Mouse (Mus musculus) ES-E14 (cell line): ENCODE measurements around the gene Nob1. TPM values are rescaled to one million over a fixed set of nuclear protein-coding genes. Genes with fewer than 3 reads are reported as not detected.

Source experiments
- DNase-seq: peaks from one replicate; pipeline ENCODE4 v3.0.0-alpha.2; 2013; ENCODE audit warnings: low read depth, low spot score
- H3K27ac ChIP-seq: 2 replicates; pipeline ENCODE4 v1.5.1; 2012; ENCODE audit warnings: low read depth, mild to moderate bottlenecking, low read length, moderate library complexity, mixed read lengths; ENCODE audit not compliant: poor library complexity, insufficient read depth, severe bottlenecking
- H3K36me3 ChIP-seq: 2 replicates; pipeline ENCODE4 v1.6.1; 2012; ENCODE audit warnings: mild to moderate bottlenecking, low read length, moderate library complexity, mixed read lengths; ENCODE audit not compliant: control insufficient read depth, poor library complexity, insufficient read depth, severe bottlenecking
- H3K4me1 ChIP-seq, 2 experiments: fragments of 150-350 bp in 1 of 2; sonication (generic) in 1 of 2; 2 replicates each; pipeline ENCODE4 v1.6.1; 2012; ENCODE audit warnings: low read length in 2 of 2, mild to moderate bottlenecking in 1 of 2, mixed read lengths in 1 of 2; ENCODE audit not compliant: control insufficient read depth in 2 of 2, insufficient read depth in 2 of 2, poor library complexity in 1 of 2
- H3K4me3 ChIP-seq, 2 experiments: fragments of 150-350 bp in 1 of 2; sonication (generic) in 1 of 2; 2 replicates each; pipeline ENCODE4 v1.5.1; 2012; ENCODE audit warnings: low read length in 2 of 2, low read depth in 1 of 2, mild to moderate bottlenecking in 1 of 2, mixed read lengths in 1 of 2; ENCODE audit not compliant: insufficient read depth in 1 of 2, poor library complexity in 1 of 2, severe bottlenecking in 1 of 2
- H3K9ac ChIP-seq: 2 replicates; pipeline ENCODE4 v1.6.1; 2012; ENCODE audit warnings: low read depth, mild to moderate bottlenecking, low read length, mixed read lengths; ENCODE audit not compliant: poor library complexity, insufficient read depth, severe bottlenecking
- H3K9me3 ChIP-seq: fragments of 150-350 bp; sonication (generic); 2 replicates; pipeline ENCODE4 v1.6.1; 2012; ENCODE audit warnings: low read depth, mild to moderate bottlenecking, low read length; ENCODE audit not compliant: control insufficient read depth, insufficient read depth
- CHD2 ChIP-seq: IDR thresholded peaks from 2 replicates; pipeline ENCODE4 v1.6.1; 2014; ENCODE audit warnings: mild to moderate bottlenecking, low read depth, low read length, inconsistent platforms
- HCFC1 ChIP-seq: IDR thresholded peaks from 2 replicates; pipeline ENCODE4 v1.6.1; 2012; ENCODE audit warnings: low read length, inconsistent platforms, borderline replicate concordance; ENCODE audit not compliant: insufficient read depth
- MAFK ChIP-seq: IDR thresholded peaks from 2 replicates; pipeline ENCODE4 v1.6.1; 2014; ENCODE audit warnings: mild to moderate bottlenecking, low read depth, low read length, inconsistent platforms; ENCODE audit not compliant: insufficient read depth
- ZC3H11A ChIP-seq: IDR thresholded peaks from 2 replicates; pipeline ENCODE4 v1.6.1; 2012; ENCODE audit warnings: low read depth, mild to moderate bottlenecking, inconsistent platforms, low read length, borderline replicate concordance
- ZNF384 ChIP-seq: IDR thresholded peaks from 2 replicates; pipeline ENCODE4 v1.6.1; 2012; ENCODE audit warnings: low read depth, low read length, inconsistent platforms
- in situ Hi-C, 2 experiments: fragments of 600-800 bp; cut with MboI; formaldehyde crosslinking; loops; one replicate each; pipeline ENCODE4 v1.15.1; 2025; ENCODE audit warnings: low sequenced_read_pairs in 2 of 2, inconsistent platforms in 1 of 2; ENCODE audit not compliant: unreplicated experiment in 2 of 2
- total RNA-seq: library from RNA; depleted of rRNA; stranded (reverse); fragments of 300-350 nt; gene quantifications from 2 replicates; pipeline ENCODE4 v1.2.3, GENCODE M21; 2012

The Nob1 gene
- total RNA-seq, 1 experiment, result 81.8 TPM

DNA sequence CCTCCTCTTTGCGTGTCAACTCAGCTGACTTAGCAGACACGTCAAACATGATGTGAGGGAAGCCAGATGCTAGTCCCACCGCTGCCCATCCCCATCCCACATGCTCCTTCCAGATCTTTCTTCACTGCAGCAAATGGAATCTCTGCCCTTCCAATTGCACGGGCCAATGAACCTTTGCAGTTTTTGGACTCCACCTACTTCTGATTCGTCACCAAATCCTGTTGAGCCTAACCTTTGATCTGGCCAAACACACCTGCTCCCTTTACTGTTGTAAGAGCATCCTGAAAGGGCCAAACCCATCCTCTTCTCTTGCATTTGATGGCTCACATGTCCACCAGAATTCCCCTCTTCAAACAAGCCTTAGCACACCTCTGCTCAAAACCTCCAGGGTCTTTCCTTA is 40.2 kb downstream of the Nob1 start:
- H3K9ac ChIP-seq, result no peak overlapping the region
- H3K4me3 ChIP-seq, result no peak overlapping the region
- H3K4me1 ChIP-seq, result no peaks in the 10 kb centered on the region
- DNase-seq, result no peak
- no peak overlapping the region for H3K27ac ChIP-seq
- in situ Hi-C loops, result no loop called here
- no peaks in the 10 kb centered on the region for H3K9me3 ChIP-seq
- H3K36me3 ChIP-seq, result no peaks in the 10 kb centered on the region
- TF ChIP-seq HCFC1 (no peak), ZC3H11A (no peak), CHD2 (no peak), MAFK (no peak)

DNA sequence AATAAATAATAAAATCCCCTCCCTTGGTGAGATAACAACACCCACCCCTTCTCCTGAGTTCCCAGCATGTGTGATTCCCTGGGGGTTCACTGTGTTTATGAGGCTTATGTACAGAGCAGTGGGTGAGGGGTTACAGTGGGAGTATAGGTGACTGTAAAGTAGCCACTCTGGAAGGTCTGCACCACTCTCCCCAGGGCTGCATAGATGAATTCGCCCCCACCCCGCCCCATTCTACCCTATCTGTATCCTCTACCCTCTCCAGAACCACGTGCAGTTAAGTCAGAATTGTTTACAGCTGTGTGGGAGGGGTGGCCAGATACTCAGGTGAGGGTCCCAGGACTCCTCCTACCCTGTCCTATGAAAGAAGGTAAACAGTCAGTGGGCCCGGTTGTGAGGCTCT is 42.0 kb downstream of the Nob1 start:
- Histone ChIP-seq H3K9ac (no peak overlapping the region), H3K9me3 (no peaks in the 10 kb centered on the region), H3K27ac (no peak overlapping the region), H3K4me3 (no peak overlapping the region), H3K36me3 (no peaks in the 10 kb centered on the region), H3K4me1 (no peaks in the 10 kb centered on the region)
- in situ Hi-C loops, result no loop called here
- TF ChIP-seq ZC3H11A, result no peak
- TF ChIP-seq MAFK, result no peak
- no peak for TF ChIP-seq HCFC1
- no peak for TF ChIP-seq CHD2
- no peak for TF ChIP-seq ZNF384
- DNase-seq, result no peak

DNA sequence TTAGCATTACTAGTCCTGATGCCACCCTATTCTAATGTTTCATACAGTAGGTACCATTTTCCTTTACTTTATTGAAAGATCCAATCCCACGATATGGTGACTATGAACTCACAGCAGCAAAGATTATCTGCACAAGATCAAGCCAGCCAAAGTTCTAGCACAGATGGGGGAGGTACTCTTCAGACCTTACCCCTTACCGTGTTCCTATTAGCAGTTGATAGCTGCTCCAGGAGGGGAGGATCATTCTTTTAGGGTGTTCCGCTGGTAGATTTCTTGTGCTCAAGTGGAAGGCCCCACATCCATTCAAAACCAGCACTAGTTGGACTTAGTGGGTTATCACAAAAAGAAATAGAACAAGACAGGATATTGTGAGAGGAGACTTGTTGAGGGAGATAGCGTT is 43.2 kb downstream of the Nob1 start:
- H3K4me3 ChIP-seq, result no peak overlapping the region
- H3K36me3 ChIP-seq, result no peaks in the 10 kb centered on the region
- TF ChIP-seq MAFK (no peak), HCFC1 (no peak), ZNF384 (no peak), CHD2 (no peak), ZC3H11A (no peak)
- H3K27ac ChIP-seq, result no peak overlapping the region
- no peaks in the 10 kb centered on the region for H3K9me3 ChIP-seq
- no peaks in the 10 kb centered on the region for H3K4me1 ChIP-seq
- no peak overlapping the region for H3K9ac ChIP-seq
- in situ Hi-C loops, result no loop called here
- no peak for DNase-seq

DNA sequence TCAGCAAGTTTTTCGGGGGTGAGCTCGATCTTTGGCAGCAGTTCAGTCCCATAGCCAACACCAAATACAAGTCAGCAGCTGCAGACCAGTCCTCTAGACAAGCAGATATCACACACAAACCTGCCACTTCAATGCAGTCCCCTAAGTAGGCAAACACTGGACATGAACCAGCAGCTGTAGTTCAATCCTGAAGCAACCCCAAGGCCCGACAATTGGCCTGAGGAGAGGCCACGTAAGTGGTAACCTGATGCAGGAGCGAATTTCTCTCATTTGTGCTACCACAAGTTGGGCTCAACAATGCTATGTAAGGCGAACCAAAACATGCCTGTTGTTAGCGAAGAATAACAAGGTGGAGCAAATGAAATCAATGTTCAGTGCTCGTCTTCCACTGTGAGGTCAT is 44.1 kb downstream of the Nob1 start:
- Histone ChIP-seq H3K36me3 (no peaks in the 10 kb centered on the region), H3K9me3 (no peaks in the 10 kb centered on the region), H3K4me1 (no peaks in the 10 kb centered on the region), H3K9ac (no peak overlapping the region), H3K4me3 (no peak overlapping the region), H3K27ac (no peak overlapping the region)
- in situ Hi-C loops, result no loop called here
- TF ChIP-seq HCFC1, result no peak
- no peak for DNase-seq

DNA sequence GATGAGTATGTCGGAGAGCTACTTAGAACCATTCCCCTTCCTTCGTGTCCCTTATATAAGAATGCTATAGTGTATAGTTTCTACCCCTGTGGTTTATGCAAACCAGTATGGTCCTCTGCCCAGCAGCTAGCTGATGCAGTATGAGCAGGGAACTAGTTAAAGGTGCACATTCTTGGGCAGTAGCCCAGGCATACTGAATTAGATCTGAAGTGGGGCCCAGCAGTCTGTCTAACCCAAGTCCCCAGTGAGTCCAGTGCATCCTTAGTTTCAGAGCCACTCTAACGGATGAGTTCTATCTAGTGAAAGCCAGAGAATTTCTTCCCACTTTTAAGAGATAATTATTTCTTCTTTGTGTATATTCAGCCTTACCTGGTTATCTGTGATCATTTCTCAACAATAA is 47.5 kb downstream of the Nob1 start:
- in situ Hi-C loops, result no loop called here
- Histone ChIP-seq H3K4me3 (no peak overlapping the region), H3K27ac (no peak overlapping the region), H3K9ac (no peak overlapping the region), H3K36me3 (no peaks in the 10 kb centered on the region), H3K9me3 (no peaks in the 10 kb centered on the region), H3K4me1 (no peaks in the 10 kb centered on the region)
- no peak for DNase-seq
- no peak for TF ChIP-seq HCFC1
- TF ChIP-seq ZC3H11A, result no peak
- no peak for TF ChIP-seq ZNF384
- TF ChIP-seq CHD2, result no peak
- TF ChIP-seq MAFK, result no peak
